ENCODE assay signal across 27 mouse cellular contexts in genomic region chr11:78278853-78279252, GRCm38 (mm10). TPM values are rescaled to one million over a fixed set of nuclear protein-coding genes. Genes with fewer than 3 reads are reported as not detected.
"Had no signal": no experiment of that assay in that cellular context is flagged by ENCODE, and none has a peak within 500 bp of the region (broad histone marks: within the 10 kb centered on the region; RNA-seq: fewer than 3 reads in every experiment).

No protein-coding gene starts in this region.

- DNase-seq: cerebellum, adult 18-20 months; cerebellum, adult 2 months; cerebellum, adult 8-10 months; cerebellum, adult 9-10 months; cerebellum, adult 9-11 months; cerebellum, postnatal 10 days; cerebellum, postnatal 14 days; cerebellum, postnatal 25 days; cerebellum, postnatal 36 days; embryo, embryonic 11 days; forebrain, postnatal 0 days; gastrocnemius, postnatal 14 days; gastrocnemius, postnatal 25 days; gastrocnemius, postnatal 36 days; heart, adult 2 months had no signal

- H3K27ac ChIP-seq: embryonic facial prominence, embryonic 10.5 days; embryonic facial prominence, embryonic 12.5 days; embryonic facial prominence, embryonic 13.5 days; embryonic facial prominence, embryonic 15.5 days; forebrain, embryonic 10.5 days; forebrain, embryonic 12.5 days; forebrain, embryonic 13.5 days; forebrain, embryonic 15.5 days; heart, adult 2 months had no signal

- H3K4me2 ChIP-seq: embryonic facial prominence, embryonic 12.5 days; embryonic facial prominence, embryonic 13.5 days; embryonic facial prominence, embryonic 15.5 days; forebrain, embryonic 12.5 days; forebrain, embryonic 13.5 days; forebrain, embryonic 15.5 days had no signal

- H3K4me3 ChIP-seq: embryonic facial prominence, embryonic 10.5 days; embryonic facial prominence, embryonic 12.5 days; embryonic facial prominence, embryonic 13.5 days; embryonic facial prominence, embryonic 15.5 days; erythroblast, embryonic 14.5 days; forebrain, embryonic 10.5 days; forebrain, embryonic 12.5 days; forebrain, embryonic 13.5 days; forebrain, embryonic 15.5 days; heart, adult 2 months had no signal

- ATAC-seq: forebrain, embryonic 13.5 days; forebrain, embryonic 14.5 days; forebrain, embryonic 15.5 days; forebrain, embryonic 16.5 days; forebrain, postnatal 0 days had no signal

- H3K9me3 ChIP-seq: embryonic facial prominence, embryonic 10.5 days; embryonic facial prominence, embryonic 12.5 days; embryonic facial prominence, embryonic 13.5 days; embryonic facial prominence, embryonic 15.5 days; forebrain, embryonic 10.5 days; forebrain, embryonic 12.5 days; forebrain, embryonic 13.5 days; forebrain, embryonic 15.5 days had no signal

- H3K27me3 ChIP-seq: embryonic facial prominence, embryonic 12.5 days; embryonic facial prominence, embryonic 13.5 days; embryonic facial prominence, embryonic 15.5 days; forebrain, embryonic 12.5 days; forebrain, embryonic 13.5 days; forebrain, embryonic 15.5 days had no signal

- H3K4me1 ChIP-seq: embryonic facial prominence, embryonic 10.5 days; embryonic facial prominence, embryonic 12.5 days; embryonic facial prominence, embryonic 13.5 days; embryonic facial prominence, embryonic 15.5 days; forebrain, embryonic 10.5 days; forebrain, embryonic 12.5 days; forebrain, embryonic 13.5 days; forebrain, embryonic 15.5 days had no signal

- H3K9ac ChIP-seq: embryonic facial prominence, embryonic 12.5 days; embryonic facial prominence, embryonic 13.5 days; embryonic facial prominence, embryonic 15.5 days; forebrain, embryonic 12.5 days; forebrain, embryonic 13.5 days; forebrain, embryonic 15.5 days; forebrain, postnatal 0 days had no signal

RNA-seq across cellular contexts. Expression of gene BC030499, which starts 11.8 kb away (rescaled TPM):
- total RNA-seq: granulocyte monocyte progenitor cell, adult 5-6 weeks had no signal
- polyA plus RNA-seq: forebrain, embryonic 16.5 days; forebrain, postnatal 0 days had no signal
